Mouse (Mus musculus) embryonic fibroblast, embryonic 13.5 days (primary cell): ENCODE results near the gene Cmtm5.

ENCODE experiments used
- CTCF ChIP-seq: IDR thresholded peaks from 2 replicates; pipeline ENCODE4 v1.5.1; 2011; ENCODE audit warnings: mild to moderate bottlenecking, control low read depth, low read length, moderate library complexity, borderline replicate concordance; ENCODE audit not compliant: insufficient read depth
- POLR2A ChIP-seq: IDR thresholded peaks from 2 replicates; pipeline ENCODE4 v1.6.1; 2011; ENCODE audit warnings: low read depth, mild to moderate bottlenecking, control low read depth, low read length, moderate library complexity

- TF ChIP-seq POLR2A: no peak
- no peak for TF ChIP-seq CTCF
Observed at GRCm38 (mm10) chr14:54935904-54936830, at the start of gene Cmtm5.
